Mouse (Mus musculus) midbrain, embryonic 12.5 days (tissue): ENCODE data around the gene Eng. TPM values are rescaled to one million over a fixed set of nuclear protein-coding genes. Genes with fewer than 3 reads are reported as not detected.

Experiments
- ATAC-seq: fragments of 200-750 bp; cut with Nextera tagmentation; 2 replicates; pipeline ENCODE4 v1.8.0; 2017; ENCODE audit warnings: low read depth, moderate TSS enrichment, moderate library complexity; ENCODE audit not compliant: low FRiP score
- H3K27ac ChIP-seq: fragments of 300-500 bp; sonication (generic); replicated peaks from 2 replicates; pipeline ENCODE4 v1.5.1; 2016; ENCODE audit warnings: mild to moderate bottlenecking
- H3K27me3 ChIP-seq: fragments of 300-500 bp; sonication (generic); 2 replicates; pipeline ENCODE4 v1.6.1; 2016; ENCODE audit warnings: mild to moderate bottlenecking
- H3K36me3 ChIP-seq: fragments of 300-500 bp; sonication (generic); 2 replicates; pipeline ENCODE4 v1.6.1; 2016
- H3K4me1 ChIP-seq: fragments of 300-500 bp; sonication (generic); 2 replicates; pipeline ENCODE4 v1.6.1; 2016
- H3K4me2 ChIP-seq: fragments of 300-500 bp; sonication (generic); replicated peaks from 2 replicates; pipeline ENCODE4 v1.6.1; 2016; ENCODE audit warnings: mild to moderate bottlenecking, moderate library complexity
- H3K4me3 ChIP-seq: fragments of 300-500 bp; sonication (generic); 2 replicates; pipeline ENCODE4 v1.5.1; 2016; ENCODE audit warnings: mild to moderate bottlenecking
- H3K9ac ChIP-seq: fragments of 300-500 bp; sonication (generic); replicated peaks from 2 replicates; pipeline ENCODE4 v1.6.1; 2016; ENCODE audit warnings: mild to moderate bottlenecking, moderate library complexity
- H3K9me3 ChIP-seq: fragments of 300-500 bp; sonication (generic); 2 replicates; pipeline ENCODE4 v1.6.1; 2016; ENCODE audit warnings: mild to moderate bottlenecking
- WGBS: fragments of 180-500 bp; shearing (Covaris S2); methylation state at CpG from one replicate; pipeline ENCODE4 v1.1.7; 2016; 5-methylcytosine and 5-hydroxymethylcytosine counted together
- polyA plus RNA-seq: library from polyadenylated mRNA; unstranded; fragments of >200 nt; fragmentation: Nextera tagmentation; extraction: Ambion mirVana; gene quantifications from 2 replicates; pipeline ENCODE4 v1.2.1, GENCODE M21; 2016

Gene Eng
- polyA plus RNA-seq, 1 experiment from 2014 or later = 29.5 TPM

DNA sequence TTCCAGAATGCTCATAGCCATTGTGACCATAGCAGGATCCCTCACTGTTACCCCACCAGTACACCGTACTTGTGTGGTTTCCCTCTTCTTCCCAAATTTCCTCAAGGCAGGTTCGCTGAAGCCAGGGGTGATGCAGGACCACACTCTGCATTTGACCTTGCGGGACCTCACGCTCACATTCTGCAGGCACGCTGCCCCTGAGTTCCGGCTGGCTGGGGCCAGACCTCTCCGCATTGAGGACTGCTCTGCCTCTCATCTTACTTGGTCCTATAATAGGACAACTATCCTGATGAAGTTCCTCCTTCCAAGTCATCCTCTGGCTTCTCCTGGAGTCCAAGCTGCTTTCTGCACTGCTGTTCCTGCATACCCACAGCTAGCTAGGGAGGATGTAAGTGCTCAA lies 9.8 kb upstream of the Eng start:
- ATAC-seq = no peak
- Histone ChIP-seq H3K9ac (no peak overlapping the region), H3K36me3 (0 out of 2 replicates have a peak, but pooled peaks cover 4% of the 10 kb centered on the region), H3K4me2 (no peak overlapping the region), H3K4me3 (no peak overlapping the region), H3K27ac (no peak overlapping the region), H3K9me3 (no peaks in the 10 kb centered on the region), H3K27me3 (no peaks in the 10 kb centered on the region), H3K4me1 (peaks cover 12% of the 10 kb centered on the region; the same call in 1 of the 2 replicates)
- 91% methylated on average over 7 of the region's 7 CpGs for WGBS

DNA sequence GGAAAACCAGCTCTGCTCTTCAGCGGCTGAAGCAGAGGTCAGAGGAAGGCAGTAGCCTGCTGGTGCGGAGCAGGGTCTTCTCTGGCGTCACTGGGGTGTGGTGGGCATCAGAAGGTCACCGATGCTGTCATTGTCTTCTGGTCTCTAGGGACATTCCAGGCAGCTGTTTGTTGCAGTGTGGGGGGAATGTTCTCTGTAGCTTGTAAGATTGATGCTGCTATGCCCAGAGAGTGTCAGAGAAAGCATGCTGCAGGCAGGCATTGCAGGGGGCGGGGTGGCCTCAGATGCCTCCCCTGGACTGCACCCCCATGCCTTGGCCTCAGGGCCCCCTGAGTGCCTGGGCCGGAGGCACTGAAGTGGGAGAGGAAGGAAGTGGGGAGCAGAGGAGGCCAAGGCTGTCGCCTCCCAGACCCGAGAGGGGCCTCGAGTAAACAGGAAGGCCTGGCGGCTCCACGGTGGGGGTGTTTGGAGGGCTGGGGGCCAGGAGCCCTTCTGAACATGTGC lies 8.6 kb upstream of the Eng start:
- H3K4me2 ChIP-seq = no peak overlapping the region
- H3K36me3 ChIP-seq = 0 out of 2 replicates have a peak, but pooled peaks cover 4% of the 10 kb centered on the region
- H3K4me3 ChIP-seq = no peak overlapping the region
- 49% methylated on average over 11 of the region's 11 CpGs for WGBS
- no peaks in the 10 kb centered on the region for H3K9me3 ChIP-seq
- no peak for ATAC-seq
- no peak overlapping the region for H3K27ac ChIP-seq
- H3K27me3 ChIP-seq = no peaks in the 10 kb centered on the region
- peaks cover 5% of the 10 kb centered on the region; the same call in 1 of the 2 replicates for H3K4me1 ChIP-seq
- H3K9ac ChIP-seq = no peak overlapping the region

DNA sequence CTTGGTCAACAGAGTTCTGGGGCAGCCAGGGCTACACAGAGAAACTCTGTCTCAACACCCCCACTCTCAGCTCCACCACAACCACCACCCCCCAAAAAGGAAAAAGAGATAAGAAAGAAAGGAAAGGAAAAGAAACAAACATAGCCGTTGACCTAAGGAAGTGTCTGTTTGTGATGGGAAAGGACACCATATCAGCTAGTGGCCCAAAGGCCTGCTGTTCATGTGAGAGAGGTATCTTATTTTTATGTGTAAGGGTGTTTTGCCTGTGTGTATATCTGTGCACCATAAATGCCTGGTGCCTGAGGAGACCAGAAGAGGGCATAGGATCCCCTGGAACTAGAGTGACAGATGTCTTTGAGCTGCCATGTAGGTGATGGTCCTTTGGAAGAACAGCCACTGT lies 6.8 kb upstream of the Eng start:
- ATAC-seq = no peak
- H3K9ac ChIP-seq = no peak overlapping the region
- 88% methylated on average over 1 of the region's 1 CpGs for WGBS

DNA sequence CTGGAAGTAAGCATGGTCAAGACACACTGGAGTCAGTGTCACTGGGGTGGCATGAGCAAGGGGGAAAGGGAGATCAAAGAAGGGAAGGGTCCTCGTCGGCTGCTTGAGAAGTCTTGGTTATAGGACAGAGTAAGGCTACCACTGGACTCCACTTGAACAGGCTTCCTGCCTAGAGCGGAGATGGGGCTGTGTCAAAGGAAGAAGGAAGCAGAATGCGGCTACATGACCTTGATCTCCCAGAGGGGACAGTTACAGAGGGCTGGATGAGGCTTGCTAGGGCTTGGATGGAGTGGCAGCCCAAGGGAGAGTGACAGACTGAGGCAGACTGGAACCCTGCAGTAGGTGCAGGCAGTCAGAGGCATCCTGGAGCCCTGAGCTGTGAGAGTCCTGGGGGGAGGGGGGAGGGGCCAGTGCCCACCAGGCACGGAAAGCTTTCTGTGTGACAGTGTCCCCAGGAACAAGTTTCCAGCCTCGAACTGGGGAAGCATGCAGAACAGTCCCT lies 5.8 kb upstream of the Eng start:
- H3K27ac ChIP-seq = no peak overlapping the region
- WGBS = 68% methylated on average over 6 of the region's 6 CpGs
- H3K4me2 ChIP-seq = no peak overlapping the region
- no peaks in the 10 kb centered on the region for H3K27me3 ChIP-seq
- no peaks in the 10 kb centered on the region for H3K36me3 ChIP-seq
- no peak for ATAC-seq
- H3K9me3 ChIP-seq = no peaks in the 10 kb centered on the region
- peaks cover 5% of the 10 kb centered on the region; the same call in 1 of the 2 replicates for H3K4me1 ChIP-seq
- no peak overlapping the region for H3K4me3 ChIP-seq
- H3K9ac ChIP-seq = no peak overlapping the region

More for the DNA sequence above, 6.8 kb upstream of the Eng start:
- no peak overlapping the region for H3K4me2 ChIP-seq
- no peak overlapping the region for H3K4me3 ChIP-seq
- H3K4me1 ChIP-seq = peaks cover 5% of the 10 kb centered on the region; the same call in 1 of the 2 replicates
- no peaks in the 10 kb centered on the region for H3K36me3 ChIP-seq
- H3K9me3 ChIP-seq = no peaks in the 10 kb centered on the region
- H3K27me3 ChIP-seq = no peaks in the 10 kb centered on the region
- H3K27ac ChIP-seq = no peak overlapping the region

DNA sequence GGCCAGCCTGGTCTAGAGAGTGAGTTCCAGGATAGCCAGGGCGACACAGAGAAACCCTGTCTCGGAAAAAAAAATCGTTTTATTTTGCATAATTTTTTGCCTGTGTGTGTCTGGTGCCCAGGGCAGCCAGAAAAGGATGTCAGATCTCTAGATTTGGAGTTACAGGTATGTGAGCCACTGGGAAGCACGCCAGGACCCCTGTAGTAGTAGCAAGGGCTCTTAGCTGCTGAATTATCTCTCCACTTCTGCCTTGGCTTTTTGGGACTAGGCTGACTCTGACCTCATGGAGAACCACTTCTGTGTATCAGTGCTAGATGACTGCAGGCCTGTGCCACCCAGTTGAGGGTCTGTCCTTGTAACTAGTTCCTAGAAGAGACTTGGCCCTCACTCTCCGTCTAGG lies 4.6 kb upstream of the Eng start:
- WGBS = 86% methylated on average over 5 of the region's 5 CpGs
- Histone ChIP-seq H3K9ac (no peak overlapping the region), H3K4me2 (no peak overlapping the region), H3K36me3 (no peaks in the 10 kb centered on the region), H3K9me3 (no peaks in the 10 kb centered on the region), H3K27me3 (no peaks in the 10 kb centered on the region), H3K4me3 (no peak overlapping the region), H3K27ac (no peak overlapping the region), H3K4me1 (peaks cover 5% of the 10 kb centered on the region; the same call in 1 of the 2 replicates)
- ATAC-seq = no peak

DNA sequence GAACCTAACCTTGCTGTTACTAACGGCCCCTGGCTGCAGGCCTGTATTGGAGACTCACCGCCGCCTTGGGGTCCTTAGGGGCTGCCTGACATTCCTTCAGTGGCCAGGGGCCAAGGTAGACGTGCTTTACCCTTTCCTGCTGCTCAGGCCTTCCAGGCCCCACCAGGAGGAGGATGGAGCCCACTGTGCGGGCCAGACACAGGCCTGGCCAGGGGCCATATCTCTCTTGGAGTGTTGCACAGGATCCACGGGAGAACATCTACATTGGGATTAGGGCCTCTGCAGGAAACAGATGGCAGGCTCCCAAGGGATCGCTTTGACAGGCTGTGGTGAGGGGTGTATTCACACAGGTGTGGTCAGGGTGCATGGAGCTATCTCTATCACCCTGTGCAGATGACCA lies 3.6 kb upstream of the Eng start:
- Histone ChIP-seq H3K4me1 (peaks cover 3% of the 10 kb centered on the region; the same call in 1 of the 2 replicates), H3K36me3 (no peaks in the 10 kb centered on the region), H3K9me3 (no peaks in the 10 kb centered on the region), H3K27me3 (no peaks in the 10 kb centered on the region), H3K27ac (no peak overlapping the region), H3K4me2 (no peak overlapping the region), H3K9ac (no peak overlapping the region), H3K4me3 (no peak overlapping the region)
- 79% methylated on average over 7 of the region's 7 CpGs for WGBS
- no peak for ATAC-seq

DNA sequence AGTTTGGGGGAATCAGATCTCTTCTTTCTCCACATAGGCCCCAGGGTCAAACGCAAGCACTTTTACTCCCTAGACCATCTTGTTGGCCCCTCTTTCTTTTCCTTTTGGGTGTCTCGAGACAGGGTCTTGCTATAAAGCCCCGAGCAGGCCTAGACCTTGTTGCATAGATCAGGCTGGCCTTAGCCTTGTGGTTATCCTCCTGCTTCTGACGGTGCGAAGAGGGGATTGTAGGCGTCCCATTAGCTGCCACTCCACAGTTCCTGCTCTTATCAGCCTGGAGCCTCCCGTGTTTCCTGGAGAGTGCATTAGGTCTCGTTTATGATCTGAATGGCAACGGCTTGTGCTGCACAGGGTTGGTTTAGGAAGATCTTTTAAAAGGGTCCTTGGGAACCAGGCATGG lies 2.3 kb upstream of the Eng start:
- H3K4me2 ChIP-seq = no peak overlapping the region
- H3K27ac ChIP-seq = no peak overlapping the region
- no peaks in the 10 kb centered on the region for H3K9me3 ChIP-seq
- H3K4me1 ChIP-seq = no peaks in the 10 kb centered on the region
- H3K4me3 ChIP-seq = no peak overlapping the region
- no peaks in the 10 kb centered on the region for H3K27me3 ChIP-seq
- H3K9ac ChIP-seq = no peak overlapping the region
- WGBS = 88% methylated on average over 9 of the region's 9 CpGs
- ATAC-seq = no peak
- H3K36me3 ChIP-seq = no peaks in the 10 kb centered on the region

DNA sequence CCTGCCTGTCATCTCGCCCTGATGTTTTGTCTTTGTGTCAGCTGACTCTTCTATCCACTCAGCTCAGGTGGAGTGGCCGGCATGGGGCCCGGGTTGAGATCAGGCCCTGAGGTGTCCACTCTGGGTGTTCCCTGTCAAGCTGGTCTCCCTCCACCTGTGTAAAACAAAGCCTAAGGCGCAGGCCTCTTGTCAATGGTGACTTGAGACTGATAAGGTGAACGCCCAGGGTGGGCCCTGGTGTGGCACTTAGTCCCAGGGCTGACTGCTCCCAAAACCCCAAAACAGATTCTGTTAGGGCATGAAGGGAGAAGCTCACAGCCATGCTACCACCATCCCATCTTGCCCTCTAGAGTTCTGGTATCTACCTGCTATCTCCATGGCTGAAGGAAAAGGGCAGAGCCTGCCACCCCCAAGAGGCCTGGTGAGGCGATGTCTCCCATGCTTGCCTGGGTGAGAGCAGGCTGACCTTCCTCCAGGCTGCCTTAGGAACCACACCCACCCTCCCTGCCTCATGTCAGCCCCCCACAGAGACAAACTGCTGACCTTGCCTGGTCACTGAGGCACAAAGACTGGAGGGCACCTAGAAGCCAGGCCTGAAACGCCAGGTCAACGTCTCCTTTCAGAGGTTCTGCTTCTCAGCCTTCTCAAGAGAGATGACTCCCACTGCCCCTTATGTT lies 1.5 kb upstream of the Eng start:
- no peaks in the 10 kb centered on the region for H3K27me3 ChIP-seq
- no peaks in the 10 kb centered on the region for H3K9me3 ChIP-seq
- H3K27ac ChIP-seq = no peak overlapping the region
- 82% methylated on average over 8 of the region's 8 CpGs for WGBS
- no peaks in the 10 kb centered on the region for H3K4me1 ChIP-seq
- H3K4me2 ChIP-seq = no peak overlapping the region
- ATAC-seq = no peak
- no peaks in the 10 kb centered on the region for H3K36me3 ChIP-seq
- no peak overlapping the region for H3K9ac ChIP-seq
- H3K4me3 ChIP-seq = no peak overlapping the region

DNA sequence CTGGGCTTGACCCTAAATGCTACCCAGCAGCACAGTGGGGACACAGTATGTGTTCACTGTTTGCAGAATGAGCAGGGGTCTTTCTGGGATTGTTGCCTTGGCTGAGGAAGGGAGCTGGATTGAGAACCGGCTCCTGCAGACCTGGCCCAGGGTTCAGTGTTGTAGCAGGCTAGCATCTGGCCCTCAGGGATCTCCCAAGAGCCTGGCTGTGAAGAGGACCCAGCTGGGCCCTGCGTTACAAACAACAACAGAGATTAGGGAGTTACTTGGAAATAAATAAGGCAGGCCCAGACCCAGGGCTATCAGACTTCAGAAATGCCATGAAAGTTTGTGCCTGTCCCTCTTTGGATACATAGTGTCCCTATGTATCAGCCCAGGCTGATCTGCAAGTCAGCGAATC lies 748 bp upstream of the Eng start:
- no peaks in the 10 kb centered on the region for H3K4me1 ChIP-seq
- ATAC-seq = no peak
- H3K9ac ChIP-seq = no peak overlapping the region
- no peaks in the 10 kb centered on the region for H3K9me3 ChIP-seq
- no peaks in the 10 kb centered on the region for H3K27me3 ChIP-seq
- no peaks in the 10 kb centered on the region for H3K36me3 ChIP-seq
- no peak overlapping the region for H3K4me2 ChIP-seq
- WGBS = 74% methylated on average over 3 of the region's 3 CpGs
- no peak overlapping the region for H3K27ac ChIP-seq
- no peak overlapping the region for H3K4me3 ChIP-seq

DNA sequence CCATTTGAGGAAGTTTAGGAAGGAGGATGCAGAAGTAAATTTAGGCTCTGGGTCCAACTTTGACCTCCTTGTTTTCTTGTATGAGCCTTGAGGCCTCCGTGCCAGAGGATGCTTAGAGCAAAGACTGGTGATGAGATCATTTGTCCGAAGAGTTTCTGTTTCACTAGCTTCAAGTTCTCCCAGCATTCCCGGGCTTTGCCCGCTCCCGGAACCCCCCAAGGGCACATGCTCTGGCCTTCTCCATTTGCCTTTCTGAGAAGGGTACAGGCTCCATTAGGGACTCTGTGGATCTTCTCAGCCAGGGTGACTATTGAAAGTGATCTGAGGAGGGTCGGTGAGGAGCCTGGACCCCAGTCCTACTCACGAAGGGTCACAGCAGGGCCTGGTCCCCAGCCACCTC lies 971 bp downstream of the Eng start:
- Histone ChIP-seq H3K4me3 (no peak overlapping the region), H3K27me3 (no peaks in the 10 kb centered on the region), H3K4me2 (no peak overlapping the region), H3K9ac (no peak overlapping the region), H3K27ac (no peak overlapping the region), H3K36me3 (no peaks in the 10 kb centered on the region), H3K4me1 (no peaks in the 10 kb centered on the region), H3K9me3 (no peaks in the 10 kb centered on the region)
- WGBS = 93% methylated on average over 7 of the region's 7 CpGs
- ATAC-seq = no peak

DNA sequence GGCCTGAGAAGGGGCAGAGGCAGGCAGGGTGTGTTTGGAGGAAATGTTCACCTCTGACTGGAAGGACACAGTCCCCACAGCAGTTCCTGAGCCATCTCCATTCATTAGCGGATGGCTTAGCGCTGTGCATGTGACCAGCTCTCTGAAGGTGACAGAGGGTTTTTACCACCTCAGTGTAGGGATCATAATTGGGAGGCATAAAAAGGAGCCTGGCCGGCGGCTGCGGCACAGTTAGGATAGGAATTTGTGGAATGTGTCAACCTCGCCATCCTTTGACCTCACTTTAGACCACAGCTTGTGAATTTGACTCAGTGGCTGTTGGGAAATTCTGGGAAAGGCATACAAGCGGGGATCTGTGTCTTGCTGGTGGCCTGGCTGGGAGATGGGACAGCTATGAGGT lies 7.4 kb downstream of the Eng start:
- no peak overlapping the region for H3K4me2 ChIP-seq
- no peak for ATAC-seq
- no peak overlapping the region for H3K9ac ChIP-seq
- H3K4me3 ChIP-seq = no peak overlapping the region
- no peaks in the 10 kb centered on the region for H3K27me3 ChIP-seq
- 0 out of 2 replicates have a peak, but pooled peaks cover 3% of the 10 kb centered on the region for H3K4me1 ChIP-seq
- no peaks in the 10 kb centered on the region for H3K36me3 ChIP-seq
- H3K9me3 ChIP-seq = no peaks in the 10 kb centered on the region
- 56% methylated on average over 7 of the region's 7 CpGs for WGBS
- H3K27ac ChIP-seq = no peak overlapping the region

DNA sequence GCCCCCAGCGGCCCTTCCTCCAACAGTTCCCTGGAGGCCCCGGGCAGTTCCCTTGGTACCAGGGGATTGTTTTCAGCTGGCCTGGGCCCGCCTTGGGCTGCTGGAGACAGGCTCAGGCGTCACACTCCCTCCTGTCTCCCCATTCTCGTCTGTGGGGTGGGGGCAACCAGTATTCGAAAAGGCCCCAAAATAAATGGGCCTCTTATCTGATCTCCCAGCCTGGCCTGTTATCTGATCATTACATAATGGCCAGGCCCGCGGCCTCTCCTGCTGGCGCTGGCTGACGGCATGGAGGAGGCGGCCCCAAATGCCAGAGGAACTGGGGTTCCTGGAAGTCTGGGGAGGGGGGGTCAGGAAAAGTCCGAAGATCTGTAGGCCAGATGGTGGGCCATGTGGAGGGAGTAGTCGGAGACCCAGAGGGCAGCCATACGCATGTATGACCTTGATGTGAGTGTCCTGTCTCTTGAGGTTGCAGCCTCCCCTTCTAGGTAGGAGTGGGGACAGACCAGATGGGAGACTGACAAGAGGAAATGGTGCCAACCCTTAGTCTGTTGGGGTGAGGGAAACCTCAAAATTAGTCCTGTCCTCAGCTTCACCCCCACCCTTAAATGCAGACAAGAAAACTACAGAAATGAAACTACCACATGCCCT lies 8.5 kb downstream of the Eng start:
- H3K4me2 ChIP-seq = no peak overlapping the region
- no peaks in the 10 kb centered on the region for H3K9me3 ChIP-seq
- H3K9ac ChIP-seq = no peak overlapping the region
- 0 out of 2 replicates have a peak, but pooled peaks cover 3% of the 10 kb centered on the region for H3K4me1 ChIP-seq
- WGBS = 76% methylated on average over 14 of the region's 14 CpGs
- no peaks in the 10 kb centered on the region for H3K36me3 ChIP-seq
- no peaks in the 10 kb centered on the region for H3K27me3 ChIP-seq
- no peak overlapping the region for H3K4me3 ChIP-seq
- no peak overlapping the region for H3K27ac ChIP-seq
- ATAC-seq = no peak
